In the genomic region with DNA sequence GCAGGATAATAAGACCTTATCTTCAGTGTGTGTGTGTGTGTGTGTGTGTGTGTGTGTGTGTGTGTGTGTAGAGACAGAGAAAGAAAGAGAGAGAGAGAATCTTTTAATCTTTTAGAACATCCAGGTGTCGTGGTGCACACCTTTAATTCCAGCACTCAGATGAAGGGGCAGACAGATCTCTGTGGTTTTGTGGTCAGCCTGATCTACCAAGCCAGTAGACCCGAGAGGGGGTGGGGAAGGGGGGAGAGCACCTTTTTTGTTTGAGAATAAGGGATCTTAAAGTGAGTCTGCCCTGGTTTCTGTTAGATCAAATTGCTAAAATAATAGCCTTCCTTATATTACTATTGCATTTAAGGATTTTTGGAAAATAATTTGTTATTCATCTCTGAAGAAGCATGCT, we compare ENCODE assay signal across 16 mouse cellular contexts.
DNase-seq lines count a peak whose midpoint lies in the region; ATAC-seq and TF ChIP-seq lines count a peak whose summit lies in the region.
"Had no signal": no experiment of that assay in that cellular context is flagged by ENCODE, and none has a peak within 500 bp of the region (broad histone marks: within the 10 kb centered on the region; RNA-seq: fewer than 3 reads in every experiment).

No protein-coding gene starts in this region.

- peak overlapping the region; percentile 80 for H3K9ac ChIP-seq in heart, embryonic 14.5 days (ENCODE audit: low read length)
- H3K9ac ChIP-seq in hindbrain, postnatal 0 days (replicated peaks; ENCODE audit: low read length): no peak overlapping the region
- H3K9ac ChIP-seq: embryonic facial prominence, embryonic 12.5 days had no signal

- peak overlapping the region; percentile 75 for H3K4me2 ChIP-seq in heart, embryonic 14.5 days (ENCODE audit: low read length)
- H3K4me2 ChIP-seq in hindbrain, postnatal 0 days (ENCODE audit: low read depth, low read length): peak overlapping the region; percentile 80; the same call in 1 of the 2 replicates
- H3K4me2 ChIP-seq: embryonic facial prominence, embryonic 12.5 days had no signal

- 30% methylated on average over 2 of the region's 2 CpGs for WGBS in heart, embryonic 14.5 days
- 61% methylated on average over 2 of the region's 2 CpGs for WGBS in hindbrain, postnatal 0 days

- H3K9me3 ChIP-seq in heart, embryonic 14.5 days (ENCODE audit: control insufficient read depth, low read length): peaks cover 3% of the 10 kb centered on the region
- no peaks in the 10 kb centered on the region for H3K9me3 ChIP-seq in hindbrain, postnatal 0 days (ENCODE audit: low read length)
- H3K9me3 ChIP-seq: embryonic facial prominence, embryonic 12.5 days had no signal

- peaks cover 11 to 32% of the 10 kb centered on the region in 2 experiments for H3K4me1 ChIP-seq in heart, embryonic 14.5 days (ENCODE audit: control insufficient read depth in 2 of 2, insufficient read depth in 2 of 2, low read length in 2 of 2)
- no peaks in the 10 kb centered on the region for H3K4me1 ChIP-seq in hindbrain, postnatal 0 days (ENCODE audit: insufficient read depth, low read length)

- ATAC-seq in heart, embryonic 14.5 days (ENCODE audit: insufficient number of reproducible peaks, insufficient read depth, low FRiP score, low read depth): no peak
- ATAC-seq in hindbrain, postnatal 0 days: no peak

- H3K27me3 ChIP-seq in heart, embryonic 14.5 days (ENCODE audit: control insufficient read depth, insufficient read depth, low read length): no peaks in the 10 kb centered on the region
- no peaks in the 10 kb centered on the region for H3K27me3 ChIP-seq in hindbrain, postnatal 0 days (ENCODE audit: insufficient read depth, low read length)

- peak overlapping the region; percentile 53 to 67 for H3K4me3 ChIP-seq in heart, embryonic 14.5 days (ENCODE audit: control insufficient read depth in 1 of 2, insufficient read depth in 1 of 2, low read depth in 1 of 2, low read length in 2 of 2)
- no peak overlapping the region for H3K4me3 ChIP-seq in hindbrain, postnatal 0 days (ENCODE audit: low read length)
- H3K4me3 ChIP-seq: myocyte had no signal

- no peaks in the 10 kb centered on the region for H3K36me3 ChIP-seq in heart, embryonic 14.5 days (ENCODE audit: control insufficient read depth, insufficient read depth, low read length)
- no peaks in the 10 kb centered on the region for H3K36me3 ChIP-seq in hindbrain, postnatal 0 days (ENCODE audit: insufficient read depth, low read length)
- H3K36me3 ChIP-seq: embryonic facial prominence, embryonic 12.5 days; G1E had no signal

- H3K27ac ChIP-seq in heart, embryonic 14.5 days (replicated peaks in 1 of 2; ENCODE audit: control insufficient read depth in 1 of 2, insufficient read depth in 1 of 2, low read depth in 2 of 2, low read length in 2 of 2): peak overlapping the region; percentile 73 to 96
- no peak overlapping the region for H3K27ac ChIP-seq in hindbrain, postnatal 0 days
- H3K27ac ChIP-seq: embryonic facial prominence, embryonic 12.5 days; macrophage had no signal

- no peak for DNase-seq in heart, postnatal 4 days
- peak; percentile 46 for DNase-seq in T-cell, adult 2 months (ENCODE audit: low spot score)
- no peak for DNase-seq in hindbrain, postnatal 0 days (ENCODE audit: low spot score)
- peak; percentile 76 for DNase-seq in thymus, postnatal 0 days (ENCODE audit: low spot score)
- DNase-seq in right cerebral cortex, postnatal 25 days: no peak
- no peak for DNase-seq in gastrocnemius, postnatal 25 days
- DNase-seq: adrenal gland, postnatal 36 days; cerebellum, postnatal 14 days; kidney, adult 2 months; lung, adult 2 months; right cerebral cortex, postnatal 4 days had no signal

- no peak for TF ChIP-seq CTCF in hindbrain, postnatal 0 days (IDR thresholded peaks at IDR 0.05; ENCODE audit: low read depth)

Comparison
In these comparisons a context has a peak if more than half of its experiments do, and no peak if none do; other contexts are left out.
1. DNase-seq: peak in T-cell, adult 2 months (single experiment) and thymus, postnatal 0 days (single experiment); none in heart, postnatal 4 days (single experiment), hindbrain, postnatal 0 days (single experiment), right cerebral cortex, postnatal 25 days (single experiment) and gastrocnemius, postnatal 25 days (single experiment).